Mouse (Mus musculus) forebrain, embryonic 10.5 days (tissue): ENCODE data around the gene Zcwpw1. TPM values are rescaled to one million over a fixed set of nuclear protein-coding genes. Genes with fewer than 3 reads are reported as not detected.

Experiments used
- polyA plus RNA-seq: library from polyadenylated mRNA; unstranded; fragments of >200 nt; fragmentation: Nextera tagmentation; extraction: Ambion mirVana; gene quantifications from 2 replicates; pipeline ENCODE4 v1.2.1, GENCODE M21; 2016

The Zcwpw1 gene
- polyA plus RNA-seq, 1 experiment from 2014 or later = 12.9 TPM

Other genes starting within 250 kb of the Zcwpw1 start
- 2.0 and 4.8 TPM in 2 replicates for gene Actl6b, start 234.3 kb upstream of the Zcwpw1 start, polyA plus RNA-seq
- 1.3 and 2.5 TPM in 2 replicates for gene Tfr2, start 218.0 kb upstream of the Zcwpw1 start, polyA plus RNA-seq
- gene Mospd3, start 186.7 kb upstream of the Zcwpw1 start, polyA plus RNA-seq = 14.2 and 15.1 TPM in 2 replicates
- gene Pcolce, start 174.0 kb upstream of the Zcwpw1 start, polyA plus RNA-seq = 61.7 and 62.5 TPM in 2 replicates
- 0.09 and 0.26 TPM in 2 replicates for gene Fbxo24, start 158.8 kb upstream of the Zcwpw1 start, polyA plus RNA-seq
- 29.0 and 33.4 TPM in 2 replicates for gene Lrch4, start 158.7 kb upstream of the Zcwpw1 start, polyA plus RNA-seq
- gene Gm20605, start 158.6 kb upstream of the Zcwpw1 start, polyA plus RNA-seq = 11.7 and 14.0 TPM in 2 replicates
- gene Sap25, start 146.5 kb upstream of the Zcwpw1 start, polyA plus RNA-seq = 7.3 and 9.8 TPM in 2 replicates
- 0.31 and 0.42 TPM in 2 replicates for gene Irs3, start 142.1 kb upstream of the Zcwpw1 start, polyA plus RNA-seq
- 27.2 and 28.0 TPM in 2 replicates for gene Agfg2, start 103.1 kb upstream of the Zcwpw1 start, polyA plus RNA-seq
- 2.9 and 5.1 TPM in 2 replicates for gene Nyap1, start 46.2 kb upstream of the Zcwpw1 start, polyA plus RNA-seq
- gene Tsc22d4, start 42.1 kb upstream of the Zcwpw1 start, polyA plus RNA-seq = 71.0 and 72.0 TPM in 2 replicates
- 47.5 and 49.2 TPM in 2 replicates for gene Ppp1r35, start 8.9 kb upstream of the Zcwpw1 start, polyA plus RNA-seq
- gene Mepce, start 143 bp upstream of the Zcwpw1 start, polyA plus RNA-seq = 10.0 and 11.5 TPM in 2 replicates
- 0.43 and 0.58 TPM in 2 replicates for gene Pilra, start 48.5 kb downstream of the Zcwpw1 start, polyA plus RNA-seq
- gene Pilrb1, start 70.3 kb downstream of the Zcwpw1 start, polyA plus RNA-seq = not detected in 2 replicates
- gene Pilrb2, start 84.0 kb downstream of the Zcwpw1 start, polyA plus RNA-seq = not detected in 2 replicates
- gene Cyp3a13, start 133.8 kb downstream of the Zcwpw1 start, polyA plus RNA-seq = not detected in 2 replicates
- not detected in 2 replicates for gene Gjc3, start 175.3 kb downstream of the Zcwpw1 start, polyA plus RNA-seq
- not detected in 2 replicates for gene Azgp1, start 193.7 kb downstream of the Zcwpw1 start, polyA plus RNA-seq
- not detected in 2 replicates for gene Smok3a, start 233.5 kb downstream of the Zcwpw1 start, polyA plus RNA-seq
- not detected in 2 replicates for gene Smok3b, start 233.6 kb downstream of the Zcwpw1 start, polyA plus RNA-seq